9 mouse cellular contexts compared by ENCODE assay signal in genomic region chr10:74920853-74921567, GRCm38 (mm10). TPM values are rescaled to one million over a fixed set of nuclear protein-coding genes. Genes with fewer than 3 reads are reported as not detected.
DNase-seq lines count a peak whose midpoint lies in the region; ATAC-seq and TF ChIP-seq lines count a peak whose summit lies in the region.
"Had no signal": no experiment of that assay in that cellular context is flagged by ENCODE, and none has a peak within 500 bp of the region (broad histone marks: within the 10 kb centered on the region; RNA-seq: fewer than 3 reads in every experiment).

No protein-coding gene starts in this region.

- TF ChIP-seq CTCF in intestine, postnatal 0 days (IDR thresholded peaks at IDR 0.05; ENCODE audit: low read depth) = peak; percentile 96
- peak; percentile 81 for TF ChIP-seq CTCF in lung, adult 2 months (IDR thresholded peaks at IDR 0.05; ENCODE audit: insufficient read depth, low read length)

- no peak overlapping the region for H3K27ac ChIP-seq in intestine, postnatal 0 days (ENCODE audit: low read depth, low read length)
- H3K27ac ChIP-seq: macrophage had no signal

- 35% methylated on average over 17 of the region's 17 CpGs for WGBS in intestine, postnatal 0 days
- 31% methylated on average over 17 of the region's 17 CpGs for WGBS in lung, adult 2 months

- H3K27me3 ChIP-seq in intestine, postnatal 0 days (replicated peaks; ENCODE audit: control insufficient read depth, insufficient read depth, low read length) = no peaks in the 10 kb centered on the region

- DNase-seq in layer of hippocampus, postnatal 10 days (ENCODE audit: low spot score in 2 of 2) = peak; percentile 54 to 72
- DNase-seq in layer of hippocampus, postnatal 25 days (ENCODE audit: extremely low spot score in 1 of 2, low spot score in 1 of 2) = no peak
- peak; percentile 51 for DNase-seq in ZHBTc4 (ENCODE audit: low read depth, low spot score)
- DNase-seq in forelimb bud, embryonic 11.5 days (ENCODE audit: low read depth, low spot score) = peak; percentile 17
- peak; percentile 43 for DNase-seq in lung, adult 2 months
- DNase-seq in ovary, postnatal 36 days (ENCODE audit: low spot score) = peak; percentile 74

- no peaks in the 10 kb centered on the region for H3K4me1 ChIP-seq in intestine, postnatal 0 days (replicated peaks; ENCODE audit: control insufficient read depth, insufficient read depth, low read length)
- H3K4me1 ChIP-seq in lung, adult 2 months (ENCODE audit: control insufficient read depth, insufficient read depth, low read length) = no peaks in the 10 kb centered on the region

- peak; percentile 36 for ATAC-seq in intestine, postnatal 0 days
- no peak for ATAC-seq in erythroid progenitor cell, adult 5-6 weeks (replicated peaks; ENCODE audit: low FRiP score, poor library complexity, severe bottlenecking)

- H3K9me3 ChIP-seq in intestine, postnatal 0 days (ENCODE audit: control insufficient read depth) = no peaks in the 10 kb centered on the region

- 0 out of 2 replicates have a peak overlapping the region, but pooled peaks have one; percentile 9 for H3K4me2 ChIP-seq in intestine, postnatal 0 days (replicated peaks; ENCODE audit: low read depth)

- H3K4me3 ChIP-seq in intestine, postnatal 0 days (ENCODE audit: low read depth, low read length) = no peak overlapping the region
- no peak overlapping the region for H3K4me3 ChIP-seq in lung, adult 2 months (replicated peaks; ENCODE audit: extremely low read depth, low read depth, low read length)

- TF ChIP-seq POLR2A in lung, adult 2 months (IDR thresholded peaks at IDR 0.05; ENCODE audit: borderline replicate concordance, extremely low read depth, low read depth, low read length) = no peak

- no peak overlapping the region for H3K9ac ChIP-seq in intestine, postnatal 0 days (ENCODE audit: low read depth, low read length)

- H3K36me3 ChIP-seq in intestine, postnatal 0 days (ENCODE audit: control insufficient read depth, insufficient read depth) = no peaks in the 10 kb centered on the region

RNA-seq across cellular contexts. Expression of gene Gnaz, which starts 46.0 kb away (rescaled TPM):
- 100 to 1,000 TPM; 137 to 144 TPM for total RNA-seq in layer of hippocampus, postnatal 10 days (2021)
- total RNA-seq in layer of hippocampus, postnatal 25 days (2021) = 100 to 1,000 TPM in 1 of 2 experiments, 10 to 100 TPM in 1; 99.3 to 109 TPM
- polyA plus RNA-seq in intestine, postnatal 0 days (2015; fragmentation: Nextera tagmentation; extraction: Ambion mirVana) = 1.7 and 2.4 TPM in 2 replicates
- 3.0 and 4.6 TPM in 2 replicates for polyA plus RNA-seq in lung, adult 2 months (2012; rRNA removed)
- total RNA-seq in erythroid progenitor cell, adult 5-6 weeks (2015; ENCODE audit: low replicate concordance) = not detected in 2 replicates
- total RNA-seq in erythroid progenitor cell, adult 5-6 weeks (2017; ENCODE audit: low replicate concordance) = 0.38 TPM in 1 of 2 replicates, not detected in the other

Comparison
In these comparisons a context has a peak if more than half of its experiments do, and no peak if none do; other contexts are left out.
1. DNase-seq: peak in layer of hippocampus, postnatal 10 days (2 of 2), ZHBTc4 (single experiment), forelimb bud, embryonic 11.5 days (single experiment), lung, adult 2 months (single experiment) and ovary, postnatal 36 days (single experiment); none in layer of hippocampus, postnatal 25 days (0 of 2).
2. RNA of gene Gnaz, which starts 46.0 kb away (total RNA-seq): 137 to 144 TPM in layer of hippocampus, postnatal 10 days and 99.3 to 109 TPM in layer of hippocampus, postnatal 25 days; 0.38 TPM in erythroid progenitor cell, adult 5-6 weeks; every median in the first group is over 10 times any median in the second.